Mouse (Mus musculus): ENCODE measurements around the gene Psmd13.

- TF ChIP-seq POLR2A (IDR thresholded peaks at IDR 0.05; ENCODE audit: insufficient read length, low read depth) (no peak), MAX (IDR thresholded peaks at IDR 0.05; ENCODE audit: low read depth) (no peak), MYOG (IDR thresholded peaks at IDR 0.05; ENCODE audit: control insufficient read depth in 1 of 3, insufficient read depth in 1 of 3, insufficient read length in 2 of 3, low read depth in 2 of 3) (no peak), TCF3 (IDR thresholded peaks at IDR 0.05; ENCODE audit: insufficient read length, low read depth) (no peak), REST (IDR thresholded peaks at IDR 0.05; ENCODE audit: insufficient read depth, insufficient read length) (no peak), USF1 (IDR thresholded peaks at IDR 0.05; ENCODE audit: low read depth) (no peak), CEBPB (IDR thresholded peaks at IDR 0.05; ENCODE audit: insufficient read depth, poor library complexity, severe bottlenecking) (no peak), E2F4 (IDR thresholded peaks at IDR 0.05; ENCODE audit: insufficient read depth) (no peak), TCF12 (IDR thresholded peaks at IDR 0.05; ENCODE audit: insufficient read depth, poor library complexity, severe bottlenecking) (no peak)
Measured at GRCm38 (mm10) chr7:140834968-140835757, 46.6 kb upstream of the Psmd13 start, which contains the start of gene Urah.

Measured in myocyte (in vitro differentiated cells).